Mouse (Mus musculus) T-cell, adult 66 days (primary cell): ENCODE measurements around the gene Actrt1. TPM values are rescaled to one million over a fixed set of nuclear protein-coding genes. Genes with fewer than 3 reads are reported as not detected.

ENCODE experiments used
- total RNA-seq, 2 experiments: library from RNA; stranded (reverse); gene quantifications; 3 replicates in 1 of 2; 4 replicates in 1 of 2; pipeline ENCODE4 v1.2.4; 2023

Gene Actrt1
- not detected for total RNA-seq

GRCm38 (mm10) chrX:46328707-46329106, at the start of gene Actrt1:
Gene Actrt1, plus strand, starts transcription at chrX:46329007.

